Mouse (Mus musculus) neural tube, embryonic 14.5 days (tissue): ENCODE data around the gene Frem1. TPM values are rescaled to one million over a fixed set of nuclear protein-coding genes. Genes with fewer than 3 reads are reported as not detected.

ENCODE experiments used
- ATAC-seq: fragments of 200-750 bp; cut with Nextera tagmentation; 2 replicates; pipeline ENCODE4 v1.8.0; 2017; ENCODE audit warnings: low read depth, mild to moderate bottlenecking, moderate TSS enrichment, moderate library complexity
- H3K27ac ChIP-seq: fragments of 300-500 bp; sonication (generic); 2 replicates; pipeline ENCODE4 v1.5.1; 2014; ENCODE audit warnings: low read depth, mild to moderate bottlenecking, control low read depth, low read length, moderate library complexity, mixed read lengths
- H3K27me3 ChIP-seq: fragments of 300-500 bp; sonication (generic); 2 replicates; pipeline ENCODE4 v1.6.1; 2014; ENCODE audit warnings: low read length; ENCODE audit not compliant: control insufficient read depth, insufficient read depth
- H3K36me3 ChIP-seq: fragments of 300-500 bp; sonication (generic); 2 replicates; pipeline ENCODE4 v1.6.1; 2014; ENCODE audit warnings: low read length, mixed read lengths; ENCODE audit not compliant: control insufficient read depth, insufficient read depth
- H3K4me1 ChIP-seq: fragments of 300-500 bp; sonication (generic); 2 replicates; pipeline ENCODE4 v1.6.1; 2014; ENCODE audit warnings: low read length; ENCODE audit not compliant: control insufficient read depth, insufficient read depth
- H3K4me2 ChIP-seq: fragments of 300-500 bp; sonication (generic); 2 replicates; pipeline ENCODE4 v1.6.1; 2014; ENCODE audit warnings: mild to moderate bottlenecking, low read depth, low read length, control low read depth
- H3K4me3 ChIP-seq: fragments of 300-500 bp; sonication (generic); 2 replicates; pipeline ENCODE4 v1.5.1; 2014; ENCODE audit warnings: low read depth, low read length, control low read depth, mixed read lengths
- H3K9ac ChIP-seq: fragments of 300-500 bp; sonication (generic); replicated peaks from 2 replicates; pipeline ENCODE4 v1.6.1; 2014; ENCODE audit warnings: low read depth, mild to moderate bottlenecking, control low read depth, low read length, mixed read lengths
- H3K9me3 ChIP-seq: fragments of 300-500 bp; sonication (generic); 2 replicates; pipeline ENCODE4 v1.6.1; 2016; ENCODE audit warnings: low read length; ENCODE audit not compliant: control insufficient read depth
- WGBS: fragments of 180-500 bp; shearing (Covaris S2); extraction: QIAGEN DNeasy Blood & Tissue Kit; methylation state at CpG from one replicate; pipeline ENCODE4 v1.1.7; 2014; 5-methylcytosine and 5-hydroxymethylcytosine counted together
- polyA plus RNA-seq: library from polyadenylated mRNA; unstranded; fragments of >200 nt; fragmentation: Nextera tagmentation; extraction: Ambion mirVana; gene quantifications from 2 replicates; pipeline ENCODE4 v1.2.1, GENCODE M21; 2014

Gene Frem1
- polyA plus RNA-seq, 1 experiment from 2014 or later, result 2.9 TPM

GRCm38 (mm10) chr4:82879152-82879551 is 173.0 kb downstream of the Frem1 start:
- 77% methylated on average over 6 of the region's 6 CpGs for WGBS
- H3K4me3 ChIP-seq, result no peak overlapping the region
- H3K4me1 ChIP-seq, result no peaks in the 10 kb centered on the region
- no peaks in the 10 kb centered on the region for H3K27me3 ChIP-seq
- no peak overlapping the region for H3K9ac ChIP-seq
- H3K4me2 ChIP-seq, result no peak overlapping the region
- H3K9me3 ChIP-seq, result no peaks in the 10 kb centered on the region
- no peaks in the 10 kb centered on the region for H3K36me3 ChIP-seq
- no peak for ATAC-seq
- H3K27ac ChIP-seq, result no peak overlapping the region

GRCm38 (mm10) chr4:82876656-82877055 is 175.5 kb downstream of the Frem1 start:
- Histone ChIP-seq H3K36me3 (no peaks in the 10 kb centered on the region), H3K9me3 (no peaks in the 10 kb centered on the region), H3K4me3 (no peak overlapping the region), H3K9ac (no peak overlapping the region), H3K4me2 (no peak overlapping the region), H3K27me3 (no peaks in the 10 kb centered on the region), H3K4me1 (no peaks in the 10 kb centered on the region), H3K27ac (no peak overlapping the region)
- WGBS, result 81% methylated on average over 2 of the region's 2 CpGs
- ATAC-seq, result no peak

- no peak overlapping the region for H3K4me2 ChIP-seq
- no peaks in the 10 kb centered on the region for H3K4me1 ChIP-seq
- H3K27ac ChIP-seq, result no peak overlapping the region
- no peak overlapping the region for H3K4me3 ChIP-seq
- no peaks in the 10 kb centered on the region for H3K36me3 ChIP-seq
- ATAC-seq, result no peak
- no peaks in the 10 kb centered on the region for H3K9me3 ChIP-seq
- no peak overlapping the region for H3K9ac ChIP-seq
- WGBS, result 82% methylated on average over 4 of the region's 4 CpGs
- no peaks in the 10 kb centered on the region for H3K27me3 ChIP-seq
Measured at GRCm38 (mm10) chr4:82875532-82875931, 176.6 kb downstream of the Frem1 start.

GRCm38 (mm10) chr4:82874791-82875190 is 177.3 kb downstream of the Frem1 start:
- WGBS, result 75% methylated on average over 4 of the region's 4 CpGs
- Histone ChIP-seq H3K27me3 (no peaks in the 10 kb centered on the region), H3K9me3 (no peaks in the 10 kb centered on the region), H3K4me3 (no peak overlapping the region), H3K36me3 (no peaks in the 10 kb centered on the region), H3K4me2 (no peak overlapping the region), H3K9ac (no peak overlapping the region), H3K27ac (no peak overlapping the region), H3K4me1 (no peaks in the 10 kb centered on the region)
- no peak for ATAC-seq

GRCm38 (mm10) chr4:82872548-82872947 is 179.6 kb downstream of the Frem1 start:
- no peak overlapping the region for H3K4me2 ChIP-seq
- H3K27me3 ChIP-seq, result no peaks in the 10 kb centered on the region
- no peaks in the 10 kb centered on the region for H3K9me3 ChIP-seq
- WGBS, result 86% methylated on average over 4 of the region's 4 CpGs
- H3K4me3 ChIP-seq, result no peak overlapping the region
- no peak for ATAC-seq
- H3K4me1 ChIP-seq, result no peaks in the 10 kb centered on the region
- H3K9ac ChIP-seq, result no peak overlapping the region
- no peaks in the 10 kb centered on the region for H3K36me3 ChIP-seq
- no peak overlapping the region for H3K27ac ChIP-seq

- 45% methylated on average over 6 of the region's 6 CpGs for WGBS
Measured at GRCm38 (mm10) chr4:82872121-82872520, 180.0 kb downstream of the Frem1 start.

GRCm38 (mm10) chr4:82870931-82871330 is 181.2 kb downstream of the Frem1 start:
- no peak overlapping the region for H3K27ac ChIP-seq
- H3K9me3 ChIP-seq, result no peaks in the 10 kb centered on the region
- no peak overlapping the region for H3K4me2 ChIP-seq
- no peaks in the 10 kb centered on the region for H3K4me1 ChIP-seq
- 78% methylated on average over 6 of the region's 6 CpGs for WGBS
- H3K36me3 ChIP-seq, result no peaks in the 10 kb centered on the region
- H3K9ac ChIP-seq, result no peak overlapping the region
- no peaks in the 10 kb centered on the region for H3K27me3 ChIP-seq
- no peak overlapping the region for H3K4me3 ChIP-seq
- ATAC-seq, result no peak

More at GRCm38 (mm10) chr4:82872121-82872520, 180.0 kb downstream of the Frem1 start:
- no peak for ATAC-seq
- Histone ChIP-seq H3K36me3 (no peaks in the 10 kb centered on the region), H3K9me3 (no peaks in the 10 kb centered on the region), H3K4me1 (no peaks in the 10 kb centered on the region), H3K4me3 (no peak overlapping the region), H3K27ac (no peak overlapping the region), H3K27me3 (no peaks in the 10 kb centered on the region), H3K9ac (no peak overlapping the region), H3K4me2 (no peak overlapping the region)

- 89% methylated on average over 5 of the region's 5 CpGs for WGBS
Measured at GRCm38 (mm10) chr4:82867731-82868445, 184.3 kb downstream of the Frem1 start.

GRCm38 (mm10) chr4:82867111-82867510 is 185.0 kb downstream of the Frem1 start:
- no peak overlapping the region for H3K4me3 ChIP-seq
- no peak overlapping the region for H3K27ac ChIP-seq
- no peaks in the 10 kb centered on the region for H3K36me3 ChIP-seq
- H3K9me3 ChIP-seq, result no peaks in the 10 kb centered on the region
- no peaks in the 10 kb centered on the region for H3K4me1 ChIP-seq
- no peak overlapping the region for H3K9ac ChIP-seq
- H3K27me3 ChIP-seq, result no peaks in the 10 kb centered on the region
- no peak overlapping the region for H3K4me2 ChIP-seq
- no peak for ATAC-seq
- 63% methylated on average over 4 of the region's 4 CpGs for WGBS

More at GRCm38 (mm10) chr4:82867731-82868445, 184.3 kb downstream of the Frem1 start:
- Histone ChIP-seq H3K9me3 (no peaks in the 10 kb centered on the region), H3K4me2 (no peak overlapping the region), H3K27ac (no peak overlapping the region), H3K9ac (no peak overlapping the region), H3K4me1 (no peaks in the 10 kb centered on the region), H3K27me3 (no peaks in the 10 kb centered on the region), H3K36me3 (no peaks in the 10 kb centered on the region), H3K4me3 (no peak overlapping the region)
- ATAC-seq, result no peak
